Mouse (Mus musculus): ENCODE results near the gene Pdxdc1.
"Not testable (repeated sequence)": the region's sequence is repeated elsewhere in the genome, so short reads cannot be mapped to it uniquely, and the experiment has no call there.

Pdxdc1 gene

GRCm38 (mm10) chr16:13902888-13903483 is at the start of gene Pdxdc1, which contains the start of gene Mpv17l:
Pdxdc1 (minus strand) TSS chr16:13903131.
Mpv17l (plus strand) TSS chr16:13903161.
- peak; percentile 95 for DNase-seq (ENCODE audit: low spot score)

- DNase-seq (ENCODE audit: low spot score): no peak
Measured at GRCm38 (mm10) chr16:13951245-13951644, 48.3 kb upstream of the Pdxdc1 start.

DNA sequence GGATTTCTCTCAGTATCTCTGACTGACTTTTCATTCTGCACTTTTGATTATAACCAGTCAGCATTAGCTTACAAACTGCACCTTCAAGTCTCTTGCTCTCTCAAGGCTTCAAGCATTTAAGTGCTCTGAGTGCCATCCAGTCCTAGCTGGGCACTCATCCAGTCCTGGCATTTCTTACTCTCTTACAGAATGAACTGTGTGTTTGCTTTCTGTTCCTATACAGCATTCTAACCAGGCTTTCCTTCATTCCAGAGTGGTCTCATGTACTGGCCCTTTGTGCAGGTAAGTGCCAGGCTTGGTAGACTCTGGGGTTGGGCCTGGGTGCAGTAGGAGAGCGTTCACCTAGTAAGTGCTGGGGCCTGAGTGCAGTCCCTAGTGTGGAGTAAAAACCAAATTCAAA is 43.4 kb upstream of the Pdxdc1 start:
- no peak for DNase-seq (ENCODE audit: low spot score)

GRCm38 (mm10) chr16:13945153-13945552 is 42.2 kb upstream of the Pdxdc1 start:
- no peak for DNase-seq (ENCODE audit: low spot score)

DNA sequence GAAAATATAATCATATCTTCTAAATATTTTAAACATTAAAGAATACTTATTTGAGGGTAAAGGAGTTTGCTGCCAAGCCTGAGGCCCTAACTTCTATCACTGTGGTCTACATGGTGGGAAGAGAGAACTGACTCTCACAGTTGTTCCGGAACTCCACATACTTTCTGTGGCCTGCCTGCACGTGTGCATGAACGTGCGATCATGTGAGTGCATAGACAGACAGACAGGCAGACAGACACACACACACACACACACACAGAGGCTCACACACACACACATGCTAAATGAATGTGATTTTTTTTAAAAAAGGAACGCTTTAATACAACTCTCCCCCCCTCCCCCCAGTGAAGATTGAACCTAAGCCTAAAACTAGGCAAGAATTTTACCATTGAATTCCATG is 41.8 kb upstream of the Pdxdc1 start:
- DNase-seq (ENCODE audit: low spot score): no peak

DNA sequence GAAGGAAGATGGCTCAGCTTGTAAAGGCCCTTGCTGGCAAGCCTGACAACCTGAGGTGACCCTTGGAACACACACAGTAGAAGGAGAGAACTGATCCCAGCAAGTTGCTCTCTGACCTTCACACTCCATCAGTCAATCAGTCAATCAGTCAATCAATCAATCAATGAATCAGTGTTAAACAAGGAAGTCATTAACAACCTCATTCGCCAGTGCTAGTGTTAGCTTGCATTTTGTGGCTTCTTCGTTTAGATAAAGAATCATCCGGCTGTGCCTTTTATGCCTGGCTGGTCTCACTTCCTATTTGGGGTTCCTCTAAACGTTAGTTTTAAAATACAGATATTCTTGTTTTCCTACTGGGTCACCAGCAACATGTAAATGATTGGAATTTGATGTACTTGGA is 41.2 kb upstream of the Pdxdc1 start:
- DNase-seq (ENCODE audit: low spot score): no peak

DNA sequence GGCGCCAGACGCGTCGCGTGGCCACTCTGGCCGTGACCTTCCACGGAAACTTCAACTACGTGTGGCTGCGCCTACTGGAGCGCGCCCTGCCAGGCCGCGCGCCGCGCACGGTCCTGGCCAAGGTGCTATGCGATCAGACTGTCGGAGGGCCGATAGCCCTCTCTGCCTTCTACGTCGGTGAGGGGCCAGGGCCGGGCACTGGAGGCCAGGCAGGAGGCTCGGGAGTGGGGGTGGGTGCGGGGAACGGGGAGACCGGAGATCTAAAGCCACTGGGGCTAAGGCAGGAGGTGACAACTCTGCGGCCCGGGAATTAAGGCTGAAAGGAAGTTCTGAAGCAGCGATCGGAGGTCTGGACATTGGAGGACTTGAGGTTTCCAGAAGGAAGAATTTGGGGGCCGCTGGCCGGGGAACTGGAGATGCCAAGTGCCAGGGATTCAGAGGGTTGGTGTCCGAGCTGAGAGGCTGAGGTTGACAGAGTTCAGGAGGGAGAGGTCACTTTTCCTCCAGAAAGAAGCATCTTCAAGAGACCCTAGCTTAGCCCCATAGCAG is 38.0 kb upstream of the Pdxdc1 start:
- no peak for DNase-seq (ENCODE audit: low spot score)

DNA sequence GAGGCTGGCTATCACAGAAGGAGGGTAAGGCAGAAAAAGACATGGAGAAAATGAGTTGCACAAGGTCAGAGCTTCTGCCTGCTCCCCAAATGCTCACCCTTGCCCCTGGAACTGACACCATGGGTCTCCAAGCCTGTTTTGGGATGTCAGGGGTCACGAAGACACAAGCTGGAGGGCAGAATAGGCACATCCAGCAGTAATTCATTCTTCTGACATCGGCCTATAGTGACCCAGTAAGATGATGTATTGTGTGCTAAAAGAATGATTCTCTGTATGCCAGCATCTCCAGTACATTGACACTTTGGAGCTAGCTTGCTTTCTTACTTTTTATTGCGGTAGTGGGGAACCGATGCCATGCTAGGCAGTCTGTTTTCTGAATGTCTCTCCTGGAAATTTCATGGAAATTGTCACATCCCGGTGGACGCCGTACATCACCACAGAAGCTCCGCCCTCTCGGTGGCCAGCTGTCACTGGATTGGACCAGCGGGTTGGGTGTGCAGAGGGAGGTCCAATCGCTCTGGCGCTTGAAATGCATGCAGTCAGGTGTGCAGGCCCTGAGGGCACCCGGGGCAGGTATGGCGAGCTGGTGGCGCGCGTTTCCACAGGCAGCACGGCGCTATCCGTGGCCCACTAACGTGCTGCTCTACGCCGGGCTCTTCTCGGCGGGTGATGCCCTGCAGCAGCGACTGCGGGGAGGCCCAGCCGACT is 37.4 kb upstream of the Pdxdc1 start:
- DNase-seq (ENCODE audit: low spot score): peak; percentile 7

DNA sequence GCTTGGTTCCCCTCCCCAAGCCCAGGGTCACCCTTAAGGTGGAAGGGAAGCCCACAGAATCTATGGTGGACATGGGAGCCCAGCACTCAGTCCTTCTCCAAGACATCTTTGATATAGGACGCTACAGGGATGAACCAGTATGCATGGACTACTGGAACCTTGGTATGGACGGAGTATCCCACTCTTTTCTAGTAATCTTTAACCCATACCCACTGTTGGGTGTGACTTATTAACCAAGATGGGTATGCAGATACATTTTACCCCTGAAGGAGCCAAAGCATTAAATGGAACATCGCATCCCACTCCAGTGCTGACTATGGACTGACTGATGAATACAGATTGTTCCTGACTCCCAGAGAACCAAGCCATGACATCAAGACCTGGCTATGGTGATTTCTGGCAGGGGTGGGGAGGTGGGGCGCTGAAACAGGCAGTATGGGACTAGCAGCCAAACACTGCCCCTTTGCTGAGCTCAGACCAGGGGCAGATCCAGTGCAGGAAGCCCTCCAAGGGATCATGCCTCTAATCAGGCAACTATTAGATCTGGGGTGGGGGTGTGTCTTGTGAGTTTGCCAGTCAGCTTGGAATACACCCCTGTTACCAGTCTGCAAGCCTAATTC is 24.6 kb upstream of the Pdxdc1 start:
- DNase-seq (ENCODE audit: low spot score): no peak

DNA sequence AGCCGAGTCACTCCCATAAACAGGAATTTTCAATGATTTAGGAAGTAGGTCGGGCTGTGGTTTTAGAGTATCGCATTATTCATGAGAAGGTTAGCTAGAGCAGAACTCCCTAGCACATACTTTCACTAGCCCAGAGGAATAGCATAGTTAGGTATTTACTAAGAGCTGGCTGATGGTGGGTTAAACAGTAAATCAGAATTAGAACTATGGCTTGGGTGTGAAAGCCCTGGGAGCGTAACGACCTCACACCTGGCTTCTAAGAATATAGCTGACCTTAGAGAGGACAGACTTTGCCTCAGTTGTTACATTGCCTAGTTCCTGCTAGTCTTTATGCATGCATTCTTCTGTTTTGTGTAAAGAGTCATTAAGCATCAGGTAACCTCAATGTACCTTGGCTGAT is 20.0 kb upstream of the Pdxdc1 start:
- not testable (repeated sequence) for DNase-seq (ENCODE audit: low spot score)

DNA sequence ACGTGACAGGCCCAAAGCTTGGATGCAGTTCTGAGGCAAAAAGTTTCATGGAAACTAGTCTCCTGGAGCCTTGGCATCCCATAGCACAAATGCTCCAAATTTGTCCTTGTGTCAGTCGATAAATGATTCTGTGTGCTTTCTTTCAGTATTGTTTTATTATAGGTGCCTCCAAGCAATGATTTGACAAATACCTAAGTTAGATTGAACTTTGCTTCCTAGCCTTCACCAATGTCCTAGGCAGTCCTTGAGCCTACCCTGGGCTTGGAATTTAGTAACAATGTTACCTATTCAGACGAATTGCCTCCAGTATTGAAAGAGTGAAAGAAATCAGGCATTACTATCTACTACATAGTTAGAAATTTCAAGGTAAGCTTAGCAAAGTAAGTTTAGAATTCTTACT is 19.6 kb upstream of the Pdxdc1 start:
- DNase-seq (ENCODE audit: low spot score): not testable (repeated sequence)

DNA sequence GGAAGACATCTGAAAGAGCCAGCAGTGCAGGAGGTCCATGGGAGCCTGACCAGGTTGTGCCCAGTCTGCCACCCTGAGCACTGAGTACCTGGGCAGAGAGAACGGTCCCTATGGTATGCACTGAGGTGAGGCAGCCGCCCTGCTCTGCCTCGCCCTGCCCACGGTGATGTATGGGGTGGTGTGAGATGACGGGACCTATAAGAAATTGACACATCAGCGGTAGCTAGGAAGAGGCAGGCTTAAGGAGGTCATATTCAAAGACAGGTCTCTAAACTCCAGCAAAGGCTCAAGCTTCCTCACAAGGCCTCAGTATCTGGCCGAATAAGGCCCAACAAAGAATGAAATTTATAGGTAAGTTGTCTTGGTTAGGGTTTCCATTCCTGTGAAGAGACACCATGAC is 18.9 kb upstream of the Pdxdc1 start:
- DNase-seq (ENCODE audit: low spot score): no peak

DNA sequence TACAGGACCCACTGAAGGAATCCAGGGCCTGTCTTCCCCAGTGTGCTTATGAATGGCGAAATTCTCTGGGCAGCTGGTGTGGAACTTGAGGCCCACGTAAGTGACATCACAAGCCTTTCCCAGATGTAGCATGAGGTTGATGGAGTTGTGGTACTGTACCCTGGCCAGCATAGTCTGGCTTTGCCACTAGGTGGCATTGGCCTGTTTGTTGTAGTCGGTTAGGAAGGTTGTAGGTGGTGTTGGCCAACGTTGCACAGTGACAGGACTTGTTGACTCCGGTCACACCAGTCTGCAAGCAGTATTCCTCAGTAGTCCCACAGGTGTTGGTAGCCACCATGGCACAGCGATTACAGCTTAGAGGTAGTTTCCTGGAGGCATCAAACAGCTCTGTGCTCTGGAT is 18.1 kb upstream of the Pdxdc1 start:
- DNase-seq (ENCODE audit: low spot score): no peak

DNA sequence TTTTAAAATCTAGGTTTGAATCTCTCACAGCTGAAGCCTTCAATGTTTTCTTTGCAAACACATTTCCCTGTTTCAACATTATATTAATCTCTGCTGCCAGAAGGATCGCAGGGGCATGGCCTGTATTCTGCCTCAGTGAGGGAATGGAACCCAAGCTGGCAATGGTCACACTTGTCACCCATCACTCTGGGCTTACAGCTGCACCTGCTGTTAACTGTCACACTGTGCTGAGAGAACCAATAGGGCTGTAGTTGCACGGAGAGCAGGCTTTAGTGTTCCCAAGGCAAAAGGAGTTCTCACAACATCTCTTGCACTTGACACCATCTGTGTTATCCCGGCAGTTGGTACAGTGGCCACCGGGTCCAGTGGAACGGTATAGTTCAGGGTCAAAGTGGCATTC is 17.2 kb upstream of the Pdxdc1 start:
- no peak for DNase-seq (ENCODE audit: low spot score)

DNA sequence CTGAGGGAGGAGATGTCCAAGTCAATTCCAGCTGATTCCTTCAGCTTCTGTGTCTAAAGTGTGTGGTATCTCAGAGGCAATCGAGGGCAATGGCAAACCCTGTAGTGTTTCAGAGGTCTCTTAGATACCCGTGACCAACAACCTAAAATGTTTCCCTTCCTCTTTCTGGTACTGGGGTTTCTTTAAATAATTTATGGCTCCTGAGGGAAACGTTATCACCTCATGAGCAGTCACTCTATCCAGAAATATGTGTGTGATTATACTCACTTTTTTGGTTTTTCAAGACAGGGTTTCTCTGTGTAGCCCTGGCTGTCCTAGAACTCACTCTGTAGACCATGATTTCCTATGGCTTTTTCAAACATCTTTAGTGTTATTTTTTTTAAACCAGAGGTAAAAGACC is 4.4 kb upstream of the Pdxdc1 start:
- no peak for DNase-seq (ENCODE audit: low spot score)

GRCm38 (mm10) chr16:13903488-13903887 is 557 bp upstream of the Pdxdc1 start:
- no peak for DNase-seq (ENCODE audit: low spot score)

DNA sequence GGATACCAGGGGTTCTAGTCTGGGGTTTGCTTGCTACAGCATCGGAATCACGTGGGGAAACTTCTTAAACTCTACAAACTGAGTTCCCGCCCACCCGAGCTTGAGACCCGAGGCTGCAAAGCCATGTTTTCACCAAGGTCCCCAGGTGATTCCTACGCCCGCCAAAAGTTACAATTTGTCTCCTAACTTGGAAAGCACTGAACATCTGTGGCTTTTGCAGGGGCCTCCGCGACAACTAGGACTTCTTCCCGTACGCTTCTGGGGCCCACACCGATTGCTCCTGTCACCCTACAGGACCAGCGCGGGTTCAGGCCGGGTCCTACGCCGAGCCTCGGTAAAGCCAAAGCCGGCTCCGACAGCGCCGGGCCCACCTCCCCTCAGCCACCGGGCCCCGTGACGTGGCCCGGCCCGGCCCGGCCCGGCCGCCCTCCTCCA is 517 bp downstream of the Pdxdc1 start:
- no peak for DNase-seq (ENCODE audit: low spot score)

DNA sequence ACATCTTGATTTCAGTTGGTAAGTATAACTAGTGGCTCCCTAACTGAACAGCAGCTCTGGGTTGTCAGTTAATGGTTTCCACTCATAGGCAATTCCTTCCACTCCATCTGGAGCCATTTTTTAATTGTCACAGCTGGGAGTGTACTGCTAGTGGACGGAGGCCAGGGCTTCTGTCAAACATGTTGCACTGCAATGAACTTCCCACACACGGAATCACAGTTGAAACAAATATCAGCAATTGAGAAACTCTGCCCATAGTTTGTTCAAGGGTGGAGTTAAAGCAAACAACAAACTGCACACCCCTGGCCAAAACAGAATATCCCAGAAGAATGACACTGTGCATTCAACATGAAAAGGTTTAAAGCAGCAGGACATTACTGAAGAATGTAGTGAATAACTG is 4.0 kb downstream of the Pdxdc1 start:
- no peak for DNase-seq (ENCODE audit: low spot score)

DNA sequence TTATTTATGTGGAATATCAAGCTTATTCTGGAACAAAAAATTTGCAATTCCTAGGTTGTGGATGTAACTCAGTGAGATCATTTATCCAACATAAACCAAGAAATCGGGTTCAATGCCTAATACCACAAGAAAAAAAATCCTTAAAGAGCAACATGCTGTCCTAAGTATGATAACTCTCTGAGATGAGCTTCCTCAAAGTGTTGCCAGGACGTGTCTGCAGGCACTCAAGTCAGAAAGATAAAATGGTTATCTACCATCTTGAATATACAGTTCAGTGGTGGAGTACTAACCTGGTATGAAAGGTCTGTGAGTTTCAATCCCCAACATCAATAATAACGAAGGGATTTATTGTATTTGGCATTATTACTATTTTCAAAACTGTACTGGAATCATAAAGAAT is 6.6 kb downstream of the Pdxdc1 start:
- DNase-seq (ENCODE audit: low spot score): no peak

DNA sequence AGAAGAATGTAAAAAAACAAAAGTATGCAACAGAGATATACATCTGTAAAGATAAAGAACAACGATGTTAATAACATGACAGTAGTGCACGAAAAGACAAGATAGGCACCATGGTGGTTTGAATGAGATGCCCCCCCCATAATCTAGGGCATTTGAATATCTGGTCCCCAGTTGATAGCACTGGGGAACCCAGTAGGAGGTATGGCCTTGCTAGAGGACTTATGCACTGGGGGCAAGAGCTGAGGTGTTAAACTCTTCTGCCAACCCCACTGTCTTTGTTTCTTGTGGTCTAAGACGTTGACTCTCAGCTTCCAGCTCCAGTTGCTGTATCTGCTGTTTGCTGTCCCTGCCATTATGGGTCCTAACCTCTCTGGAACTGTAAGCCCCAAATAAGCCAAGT is 7.2 kb downstream of the Pdxdc1 start:
- no peak for DNase-seq (ENCODE audit: low spot score)

GRCm38 (mm10) chr16:13894097-13894496 is 8.8 kb downstream of the Pdxdc1 start:
- no peak for DNase-seq (ENCODE audit: low spot score)

DNA sequence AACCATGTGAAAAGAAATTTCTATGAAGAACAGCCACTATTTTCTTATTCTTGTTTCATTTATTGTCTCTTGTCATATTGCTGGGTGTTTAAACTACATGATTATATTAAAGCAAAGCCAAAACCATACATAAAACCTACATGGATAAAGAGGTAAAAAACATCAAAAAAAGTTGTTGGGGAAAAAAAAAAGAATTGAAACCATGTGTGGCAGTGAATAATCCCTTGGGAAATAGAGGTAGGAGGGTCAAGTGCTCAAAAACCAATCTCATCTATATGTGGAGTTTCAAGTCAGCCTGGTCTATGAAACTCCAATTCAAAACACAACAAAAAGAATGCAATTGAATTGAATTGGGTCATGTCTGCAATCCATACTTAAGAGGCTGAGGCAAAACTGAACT is 10.1 kb downstream of the Pdxdc1 start:
- DNase-seq (ENCODE audit: low spot score): no peak

GRCm38 (mm10) chr16:13890449-13890848 is 12.5 kb downstream of the Pdxdc1 start:
- DNase-seq (ENCODE audit: low spot score): no peak

Measured in ovary, adult 18-20 months (tissue).